Mouse (Mus musculus): Measurements from ENCODE around the gene Dhx58.
"Not testable (repeated sequence)": the region's sequence is repeated elsewhere in the genome, so short reads cannot be mapped to it uniquely, and the experiment has no call there.

Gene Dhx58

GRCm38 (mm10) chr11:100702081-100702851, 1.8 kb downstream of the Dhx58 start:
- in situ Hi-C loops (cut with MboI; ENCODE audit: low sequenced_read_pairs), result loop anchor here (10.0 kb wide), 1 partner anchor 207 kb away; no protein-coding TSS in a partner anchor

DNA sequence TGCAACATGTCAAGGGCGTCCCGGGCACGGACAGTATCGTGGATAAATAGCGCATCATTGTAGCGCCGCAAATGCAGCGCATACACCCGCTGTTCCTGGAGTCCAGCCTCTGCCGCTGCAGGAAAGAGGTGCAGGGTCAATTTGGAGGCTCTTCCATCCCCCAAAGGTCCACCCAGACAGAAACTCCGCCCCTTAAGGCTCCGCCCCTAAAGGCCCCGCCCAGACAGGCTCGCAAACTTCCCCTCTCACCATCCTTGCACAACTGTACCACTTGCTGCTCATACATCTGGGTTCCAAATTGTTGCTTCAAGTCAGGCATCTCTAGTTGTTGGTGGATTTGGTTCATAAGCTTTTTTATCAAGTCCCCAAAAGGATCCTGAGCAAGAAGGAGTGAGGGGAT, 2.8 kb downstream of the Dhx58 start:
- in situ Hi-C loops (cut with MboI; ENCODE audit: low sequenced_read_pairs), result loop anchor here (10.0 kb wide), 1 partner anchor 206 kb away; no protein-coding TSS in a partner anchor

- in situ Hi-C loops (cut with MboI; ENCODE audit: low sequenced_read_pairs), result loop anchor here (10.0 kb wide), 1 partner anchor 206 kb away; no protein-coding TSS in a partner anchor
These were observed 3.4 kb downstream of the Dhx58 start for GRCm38 (mm10) chr11:100700710-100701109.

DNA sequence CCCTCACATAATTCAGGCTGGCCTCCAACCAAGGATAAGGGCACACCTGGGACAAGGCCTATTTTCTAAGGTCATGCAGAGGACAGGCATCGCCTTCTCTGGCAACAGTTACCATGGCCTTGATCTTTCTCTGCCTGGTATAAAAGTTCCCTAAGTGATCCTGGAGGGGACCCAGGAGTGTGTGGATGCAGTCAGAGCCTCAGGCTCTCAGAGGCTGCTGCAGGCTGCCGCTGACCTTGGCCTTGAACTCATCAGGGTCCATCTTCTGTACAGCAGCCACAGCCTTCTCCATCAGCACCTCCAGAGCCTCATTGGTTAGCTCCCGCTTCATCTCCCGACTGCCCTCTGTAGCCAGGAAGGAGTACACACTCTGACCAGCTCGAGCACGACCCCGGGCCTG, 6.2 kb downstream of the Dhx58 start:
- in situ Hi-C loops (cut with MboI; ENCODE audit: low sequenced_read_pairs), result loop anchor here (5.0 kb wide), 2 partner anchors 66 to 126 kb away; partner anchors contain the start of gene Cnp

DNA sequence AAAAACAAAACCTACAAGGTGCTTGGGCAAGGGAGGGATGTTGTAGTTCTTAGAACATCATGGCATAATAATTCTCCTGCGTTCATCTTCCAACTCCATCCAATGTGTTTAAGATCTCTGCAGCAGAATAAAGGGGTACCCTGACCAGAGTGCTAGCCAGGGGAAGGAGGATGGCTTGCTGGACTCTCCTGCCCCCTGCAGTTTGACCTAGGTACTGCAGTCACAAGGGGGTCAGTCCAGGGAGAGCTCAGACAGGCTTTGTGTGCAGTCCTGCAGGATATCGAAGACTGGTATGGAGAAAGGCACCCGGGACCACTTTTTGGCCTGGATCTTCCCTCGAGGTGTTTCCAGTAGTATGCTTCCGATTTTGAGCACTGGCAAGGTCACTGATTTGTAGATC, 9.1 kb downstream of the Dhx58 start:
- in situ Hi-C loops (cut with MboI; ENCODE audit: low sequenced_read_pairs), result loop anchor here (5.0 kb wide), 2 partner anchors 63 to 123 kb away; partner anchors contain the start of gene Cnp

DNA sequence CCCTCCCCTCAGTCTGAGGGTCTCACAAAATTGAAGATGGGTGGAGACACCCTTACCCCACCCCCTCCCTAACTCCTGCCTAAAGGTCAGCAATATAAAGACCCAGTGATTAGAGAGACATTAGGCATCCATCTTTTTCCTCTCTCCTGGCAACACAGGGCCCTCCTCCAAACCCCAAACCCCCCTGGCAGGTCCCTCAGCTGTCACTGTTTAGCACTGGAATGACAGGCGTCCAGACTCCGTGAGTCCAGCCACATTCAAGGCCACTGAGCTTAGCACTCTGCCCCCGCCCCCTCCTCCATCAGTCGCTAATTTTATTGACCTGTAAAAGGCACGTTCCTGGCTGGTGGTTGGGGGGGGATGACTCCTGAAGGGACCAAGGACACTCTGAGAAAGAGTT, 10.9 kb downstream of the Dhx58 start:
- in situ Hi-C loops (cut with MboI; ENCODE audit: low sequenced_read_pairs), result no loop called here

GRCm38 (mm10) chr11:100692164-100692616, 11.9 kb downstream of the Dhx58 start, which contains the start of gene Zfp385c:
TSS of gene Zfp385c (minus strand) at chr11:100692455.
- in situ Hi-C loops (cut with MboI; ENCODE audit: low sequenced_read_pairs), result no loop called here

- in situ Hi-C loops (cut with MboI; ENCODE audit: low sequenced_read_pairs), result no loop called here
These were observed 13.7 kb downstream of the Dhx58 start for GRCm38 (mm10) chr11:100690389-100690788.

GRCm38 (mm10) chr11:100688443-100688842, 15.6 kb downstream of the Dhx58 start:
- in situ Hi-C loops (cut with MboI; ENCODE audit: low sequenced_read_pairs), result no loop called here

- in situ Hi-C loops (cut with MboI; ENCODE audit: low sequenced_read_pairs), result no loop called here
These were observed 16.8 kb downstream of the Dhx58 start for GRCm38 (mm10) chr11:100687265-100687664.

- in situ Hi-C loops (cut with MboI; ENCODE audit: low sequenced_read_pairs), result no loop called here
These were observed 18.7 kb downstream of the Dhx58 start for GRCm38 (mm10) chr11:100685371-100685770.

DNA sequence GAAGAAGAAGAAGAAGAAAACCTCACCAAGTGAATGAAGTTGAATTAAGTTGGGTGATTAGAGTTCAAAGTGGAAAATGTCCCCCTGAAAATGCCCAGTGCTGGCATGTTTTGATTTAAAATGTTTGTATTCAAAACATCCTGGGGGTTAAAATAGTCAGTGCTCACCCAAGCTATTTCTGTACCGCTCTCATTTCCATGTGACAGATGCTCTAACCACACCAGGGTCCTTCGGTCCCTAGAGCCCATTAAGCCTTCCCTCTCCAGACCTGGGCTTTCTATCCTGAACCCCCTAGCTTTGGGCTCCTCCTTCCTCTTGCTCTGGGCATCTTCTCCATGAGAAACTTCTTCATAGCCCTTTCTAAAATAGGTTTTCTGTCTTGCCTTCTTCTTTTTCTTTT, 20.0 kb downstream of the Dhx58 start:
- in situ Hi-C loops (cut with MboI; ENCODE audit: low sequenced_read_pairs), result no loop called here

GRCm38 (mm10) chr11:100682526-100682925, 21.5 kb downstream of the Dhx58 start:
- in situ Hi-C loops (cut with MboI; ENCODE audit: low sequenced_read_pairs), result no loop called here

DNA sequence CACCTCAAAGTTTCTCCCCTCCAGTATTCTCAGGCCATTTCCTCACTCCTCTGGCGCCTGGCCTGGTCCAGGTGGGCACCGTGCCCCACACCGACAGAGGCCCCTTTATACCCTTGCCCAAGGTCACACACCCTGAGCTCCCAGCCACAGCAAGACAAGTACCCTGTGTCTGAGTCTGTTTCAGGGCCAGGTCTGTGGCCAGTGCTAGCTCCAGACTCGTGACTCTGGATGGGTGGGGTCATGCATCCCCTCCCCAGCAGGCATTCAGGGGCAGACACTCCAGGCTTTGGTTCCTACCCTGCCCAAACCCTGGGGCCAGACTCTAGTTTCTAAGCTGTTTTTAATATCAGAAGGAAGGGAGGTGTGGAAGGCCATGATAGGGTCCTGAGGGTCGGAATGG, 22.2 kb downstream of the Dhx58 start:
- in situ Hi-C loops (cut with MboI; ENCODE audit: low sequenced_read_pairs), result no loop called here

DNA sequence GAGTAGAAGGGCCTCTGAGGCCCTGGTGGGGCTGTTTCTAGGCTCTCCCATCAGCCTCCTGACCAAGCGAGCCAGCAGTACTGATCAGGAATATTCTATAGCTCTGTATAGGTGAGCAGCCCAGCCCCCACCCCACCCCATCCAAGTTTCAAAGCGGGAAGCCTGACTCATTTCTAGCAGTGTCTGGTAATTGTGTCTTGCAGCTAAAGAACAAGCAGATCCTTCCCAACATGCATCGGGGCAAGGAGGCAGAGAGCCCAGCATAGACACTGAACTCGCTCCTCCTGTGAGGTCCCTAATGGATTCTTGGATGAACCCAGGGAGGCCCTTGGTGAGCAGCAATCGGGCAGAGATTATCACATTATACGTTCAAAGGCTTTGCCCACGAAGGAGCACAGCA, 26.3 kb downstream of the Dhx58 start:
- in situ Hi-C loops (cut with MboI; ENCODE audit: low sequenced_read_pairs), result no loop called here

- in situ Hi-C loops (cut with MboI; ENCODE audit: low sequenced_read_pairs), result no loop called here
These were observed 30.9 kb downstream of the Dhx58 start for GRCm38 (mm10) chr11:100673169-100673568.

- in situ Hi-C loops (cut with MboI; ENCODE audit: low sequenced_read_pairs), result no loop called here
These were observed 32.1 kb downstream of the Dhx58 start for GRCm38 (mm10) chr11:100671956-100672355.

GRCm38 (mm10) chr11:100671049-100671448, 33.0 kb downstream of the Dhx58 start:
- in situ Hi-C loops (cut with MboI; ENCODE audit: low sequenced_read_pairs), result no loop called here

DNA sequence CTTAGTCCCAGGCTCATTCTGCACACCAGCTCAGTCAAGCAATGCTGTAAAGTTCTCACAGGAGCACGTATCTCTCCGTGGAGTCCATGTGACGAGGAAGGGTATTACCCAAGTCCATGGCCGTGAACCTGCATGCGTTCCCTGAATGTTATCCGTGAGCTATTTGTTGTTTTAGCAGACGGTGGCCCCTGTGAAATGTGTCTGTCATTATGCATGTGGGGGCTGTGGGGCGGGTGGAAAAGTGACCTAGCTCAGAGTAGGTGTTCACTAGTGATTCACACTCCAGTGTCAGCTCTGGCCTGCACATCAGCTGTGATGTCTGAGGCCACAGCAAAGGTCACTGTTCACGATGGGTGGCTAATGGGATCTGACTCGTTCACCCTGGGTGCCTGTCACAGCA, 44.3 kb downstream of the Dhx58 start:
- in situ Hi-C loops (cut with MboI; ENCODE audit: low sequenced_read_pairs), result no loop called here

DNA sequence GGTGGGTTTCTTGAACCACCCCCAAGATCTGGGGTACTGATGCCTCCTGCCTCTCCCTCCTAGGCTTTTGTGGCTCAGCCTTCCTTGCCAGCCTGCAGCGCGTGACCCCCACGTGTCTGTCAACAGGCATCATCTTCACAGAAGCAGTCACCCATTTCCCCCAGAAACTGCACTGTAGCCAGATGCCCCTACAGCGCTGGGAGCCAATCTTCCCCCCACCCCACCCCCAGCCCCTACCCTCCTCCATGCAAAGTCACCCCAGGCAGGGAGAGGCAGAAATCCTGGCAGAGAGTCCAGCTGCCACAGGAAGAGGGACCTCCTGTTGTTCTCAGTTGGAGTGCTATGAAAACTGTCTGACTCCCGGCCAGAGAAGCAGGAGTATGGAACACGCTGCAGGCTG, 47.6 kb downstream of the Dhx58 start:
- in situ Hi-C loops (cut with MboI; ENCODE audit: low sequenced_read_pairs), result no loop called here

DNA sequence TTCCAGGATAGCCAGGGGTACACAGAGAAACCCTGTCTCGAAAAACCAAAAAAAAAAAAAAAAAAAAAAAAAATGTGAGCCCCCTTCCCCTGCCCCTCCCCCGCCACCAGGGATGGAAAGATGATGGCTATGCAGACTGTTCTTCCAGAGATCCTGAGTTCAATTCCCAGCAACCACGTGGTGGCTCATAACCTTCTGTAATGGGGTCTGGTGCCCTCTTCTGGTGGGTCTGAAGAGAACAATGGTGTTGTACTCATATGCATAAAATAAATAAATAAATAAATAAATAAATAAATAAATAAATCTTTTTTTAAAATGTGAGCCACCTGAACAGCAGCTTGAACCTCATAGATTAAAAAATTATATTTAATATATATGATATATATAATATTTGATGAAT, 48.5 kb downstream of the Dhx58 start:
- in situ Hi-C loops (cut with MboI; ENCODE audit: low sequenced_read_pairs), result not testable (repeated sequence)

- in situ Hi-C loops (cut with MboI; ENCODE audit: low sequenced_read_pairs), result no loop called here
These were observed 52.3 kb downstream of the Dhx58 start for GRCm38 (mm10) chr11:100651748-100652147.

Measured in CH12F3 (cell line).